Mouse (Mus musculus) megakaryocyte, embryonic 14.5 days (primary cell): ENCODE measurements at regions not wholly inside any gene's neighbourhood (a gene's known extent, or its start where the extent isn't known, plus 50 kb on each side); places are given as distances from the start of the nearest gene placed in this dataset.

Experiments
- H3K27me3 ChIP-seq: replicated peaks from 2 replicates; pipeline ENCODE3; 2012; ENCODE audit warnings: inconsistent platforms
- H3K36me3 ChIP-seq: replicated peaks from 2 replicates; pipeline ENCODE3; 2012; ENCODE audit warnings: low read length, inconsistent platforms, mixed read lengths
- H3K4me1 ChIP-seq: 2 replicates; pipeline ENCODE4 v1.6.1; 2012; ENCODE audit warnings: inconsistent platforms
- H3K4me3 ChIP-seq: replicated peaks from 2 replicates; pipeline ENCODE3; 2012; ENCODE audit warnings: moderate library complexity, mild to moderate bottlenecking, inconsistent platforms
- H3K9me3 ChIP-seq: 2 replicates; pipeline ENCODE4 v1.6.1; 2012; ENCODE audit warnings: inconsistent platforms
- FLI1 ChIP-seq: IDR thresholded peaks from 2 replicates; pipeline ENCODE4 v1.6.1; 2012; ENCODE audit warnings: low read length, inconsistent platforms, mixed read lengths
- GATA1 ChIP-seq: IDR thresholded peaks from 3 replicates; pipeline ENCODE4 v1.6.1; 2012; ENCODE audit warnings: mixed read lengths, low read length, inconsistent platforms, borderline replicate concordance

DNA sequence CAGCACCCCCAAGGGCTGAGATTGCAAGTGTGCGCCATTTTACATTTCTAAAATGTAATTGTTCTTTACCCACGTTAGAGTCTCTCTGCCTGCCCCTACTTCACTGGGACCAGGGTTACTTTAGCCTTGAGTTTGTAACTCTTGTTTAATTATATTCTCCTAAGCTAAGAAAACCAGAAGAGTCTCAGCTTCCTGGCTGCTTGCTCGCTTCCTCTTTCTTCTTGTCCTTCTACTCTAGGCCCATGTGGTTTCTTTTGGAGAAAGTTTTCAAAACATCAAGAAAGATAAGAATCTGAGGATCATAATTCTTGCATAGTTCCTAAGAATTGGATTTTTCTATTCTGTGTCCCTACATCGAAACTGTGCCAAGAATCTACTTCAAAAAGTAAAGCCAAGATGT lies 228.6 kb downstream of the Tmsb4x start:
- TF ChIP-seq FLI1: no peak
- TF ChIP-seq GATA1: no peak

DNA sequence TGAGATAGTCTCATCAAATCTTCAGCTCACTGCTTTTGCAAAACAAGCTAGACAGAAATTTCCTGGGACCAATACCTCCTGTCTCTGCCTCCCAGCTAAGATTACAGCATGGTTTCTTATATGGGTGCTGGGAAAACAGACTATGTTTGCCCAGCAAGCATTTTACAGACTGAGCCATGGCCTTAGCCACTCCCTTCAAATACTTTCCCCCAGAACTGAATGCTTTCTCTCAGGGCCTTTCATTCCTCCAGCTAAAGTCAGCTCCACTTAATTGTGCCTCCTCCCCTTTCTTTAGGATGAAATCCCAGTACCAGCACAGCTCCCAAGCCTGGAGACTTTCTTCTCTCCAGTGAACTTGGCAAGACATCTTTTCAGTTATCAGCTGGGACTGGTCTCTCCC lies 232.1 kb downstream of the Tmsb4x start:
- H3K9me3 ChIP-seq: no peaks in the 10 kb centered on the region
- H3K4me3 ChIP-seq: no peak overlapping the region
- TF ChIP-seq FLI1 (no peak), GATA1 (no peak)
- no peaks in the 10 kb centered on the region for H3K27me3 ChIP-seq
- H3K4me1 ChIP-seq: peaks cover 9% of the 10 kb centered on the region; the same call in 1 of the 2 replicates
- H3K36me3 ChIP-seq: no peaks in the 10 kb centered on the region

More for the DNA sequence above, 228.6 kb downstream of the Tmsb4x start:
- Histone ChIP-seq H3K9me3 (no peaks in the 10 kb centered on the region), H3K4me1 (peaks cover 9% of the 10 kb centered on the region; the same call in 1 of the 2 replicates), H3K27me3 (no peaks in the 10 kb centered on the region), H3K36me3 (no peaks in the 10 kb centered on the region), H3K4me3 (no peak overlapping the region)

DNA sequence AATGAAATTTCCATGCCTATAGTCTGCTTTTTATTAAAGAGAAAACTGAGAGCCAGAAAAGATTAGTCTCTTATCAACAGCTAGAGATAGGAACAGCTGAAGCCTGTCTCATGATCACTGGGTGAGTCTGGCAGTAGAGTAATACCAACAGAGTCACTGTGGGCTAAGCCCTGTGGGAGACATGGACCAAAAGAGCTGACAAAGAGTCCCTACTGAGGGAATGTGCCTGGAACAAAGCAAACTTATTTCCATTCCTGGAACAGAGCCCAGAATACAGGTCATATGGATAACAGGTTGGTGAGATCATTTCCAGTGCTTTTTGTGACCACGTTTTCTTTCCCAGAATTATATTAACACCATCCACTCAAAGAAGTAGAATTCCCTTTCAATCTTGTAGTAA lies 237.4 kb downstream of the Tmsb4x start:
- Histone ChIP-seq H3K36me3 (no peaks in the 10 kb centered on the region), H3K4me3 (no peak overlapping the region), H3K9me3 (no peaks in the 10 kb centered on the region), H3K27me3 (no peaks in the 10 kb centered on the region), H3K4me1 (peaks cover 9% of the 10 kb centered on the region; the same call in 1 of the 2 replicates)
- TF ChIP-seq FLI1: no peak
- no peak for TF ChIP-seq GATA1

DNA sequence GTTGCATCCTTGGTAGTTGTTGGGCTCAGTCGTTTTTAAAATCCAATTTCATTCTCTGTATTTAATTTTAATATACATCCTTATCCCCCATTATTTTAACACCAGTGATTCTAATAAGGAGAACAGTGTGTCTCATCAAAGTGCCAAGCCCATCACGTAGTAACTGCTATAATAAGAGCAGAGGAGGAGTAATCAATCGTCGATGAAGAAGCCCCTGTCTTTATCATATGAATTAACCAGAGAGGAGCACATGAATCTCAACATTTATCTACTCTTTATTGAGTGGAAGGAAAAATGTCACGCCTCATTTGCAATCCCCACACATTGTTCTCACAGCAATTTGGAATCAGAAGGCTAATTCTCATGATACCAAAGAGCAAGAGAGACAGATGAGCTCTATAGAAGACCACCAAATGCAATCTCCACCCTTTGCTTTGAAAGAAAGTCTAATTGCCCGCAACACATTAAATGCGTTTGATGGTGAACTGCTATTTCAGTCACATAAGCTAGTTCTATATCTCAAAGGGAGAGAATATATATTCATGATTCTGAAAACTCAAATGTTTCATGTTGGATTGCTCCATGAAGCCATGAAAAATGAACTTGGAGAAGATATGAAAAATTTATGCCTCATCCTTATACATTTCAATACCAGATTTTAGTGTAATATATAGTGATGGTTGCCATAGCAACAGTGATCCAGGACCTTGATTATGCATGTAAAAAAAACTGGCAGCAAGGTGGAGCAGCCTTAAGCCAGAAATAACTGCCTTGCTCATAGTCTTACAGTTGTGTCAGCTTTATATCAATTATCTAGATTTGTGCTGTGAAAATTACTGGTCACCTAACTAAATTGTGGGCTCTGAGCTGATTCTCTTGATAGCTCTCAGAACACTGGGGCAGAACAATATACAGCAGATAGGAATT lies 244.2 kb downstream of the Tmsb4x start:
- Histone ChIP-seq H3K4me1 (peaks cover 7% of the 10 kb centered on the region; the same call in 1 of the 2 replicates), H3K27me3 (no peaks in the 10 kb centered on the region), H3K36me3 (no peaks in the 10 kb centered on the region), H3K4me3 (no peak overlapping the region), H3K9me3 (no peaks in the 10 kb centered on the region)
- TF ChIP-seq FLI1 (no peak), GATA1 (no peak)

DNA sequence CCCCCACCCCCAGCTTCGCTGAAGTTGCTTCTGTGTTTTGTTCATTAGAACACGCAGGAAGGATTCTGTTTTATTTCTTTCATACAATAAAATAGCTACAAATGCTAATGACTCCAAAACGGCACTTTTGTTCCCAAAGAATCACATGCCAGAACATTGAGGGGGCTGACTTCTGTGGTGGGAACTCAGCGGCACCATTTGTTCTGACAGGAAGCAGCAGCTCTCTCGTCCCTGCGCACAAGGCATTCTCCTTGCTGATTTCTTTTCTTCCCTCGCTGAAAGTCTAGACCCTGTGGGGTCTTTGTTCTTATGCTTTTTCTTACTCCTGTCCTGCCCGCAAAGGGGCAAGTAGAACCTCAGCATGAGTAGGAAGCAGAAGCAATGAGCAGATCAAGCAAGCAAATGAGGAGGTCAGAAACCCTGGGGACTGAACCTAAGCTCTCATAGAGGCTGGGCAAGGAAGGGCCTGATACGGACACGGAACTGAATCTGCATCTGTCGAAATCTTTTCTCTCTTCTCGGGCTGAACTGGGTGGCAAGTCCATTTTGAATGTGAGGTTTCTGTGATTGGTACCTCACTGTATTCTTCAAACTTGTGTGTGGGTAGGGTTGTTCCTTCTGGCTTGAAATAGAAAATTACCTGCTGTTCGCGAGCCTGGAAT lies 256.5 kb downstream of the Tmsb4x start:
- Histone ChIP-seq H3K36me3 (no peaks in the 10 kb centered on the region), H3K4me1 (no peaks in the 10 kb centered on the region), H3K27me3 (peaks cover 5% of the 10 kb centered on the region), H3K9me3 (no peaks in the 10 kb centered on the region; the same call in 1 of the 2 replicates), H3K4me3 (no peak overlapping the region)
- TF ChIP-seq GATA1 (no peak), FLI1 (no peak)

DNA sequence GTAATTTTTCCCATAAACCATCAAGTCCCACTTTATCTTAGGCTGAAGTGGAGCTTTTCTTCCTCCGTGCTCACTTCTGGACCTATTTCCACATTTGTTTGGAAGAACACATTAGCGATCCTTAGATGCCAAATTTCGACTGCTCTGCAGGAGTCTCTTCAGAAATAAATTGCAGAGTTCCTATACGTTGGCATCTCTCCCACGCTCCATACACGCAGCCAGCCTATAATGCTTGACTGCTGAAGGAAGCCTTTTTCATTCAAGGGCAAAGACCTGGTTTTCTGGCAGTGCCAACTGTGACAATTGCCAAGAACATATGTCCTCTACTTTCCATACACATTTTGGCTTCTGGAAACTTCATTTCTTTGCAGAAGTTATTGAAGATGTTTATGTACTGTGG lies 258.1 kb downstream of the Tmsb4x start:
- TF ChIP-seq FLI1 (no peak), GATA1 (no peak)
- H3K4me3 ChIP-seq: no peak overlapping the region

DNA sequence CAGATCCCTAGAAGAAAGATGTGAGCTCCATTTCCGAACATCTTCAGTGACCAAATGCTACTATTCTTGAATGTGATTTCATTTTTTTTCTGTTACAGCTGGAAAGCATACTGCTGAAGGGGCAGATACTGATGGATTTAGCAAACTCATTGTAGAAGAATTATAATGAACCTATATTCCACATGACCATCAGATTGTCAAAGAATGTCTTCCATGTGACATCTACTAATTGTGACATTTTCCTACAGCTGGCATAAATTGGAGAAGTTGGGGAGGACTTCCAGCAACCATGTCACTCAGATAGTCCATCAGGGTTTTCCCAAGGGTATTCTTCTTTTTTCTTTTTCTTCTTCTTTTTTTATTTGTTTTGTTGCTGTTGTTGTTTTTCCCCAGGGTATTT lies 263.2 kb downstream of the Tmsb4x start:
- no peak for TF ChIP-seq FLI1
- no peak for TF ChIP-seq GATA1
- no peaks in the 10 kb centered on the region for H3K36me3 ChIP-seq
- H3K9me3 ChIP-seq: no peaks in the 10 kb centered on the region
- no peaks in the 10 kb centered on the region for H3K27me3 ChIP-seq
- H3K4me3 ChIP-seq: no peak overlapping the region
- peaks cover 13% of the 10 kb centered on the region for H3K4me1 ChIP-seq

More for the DNA sequence above, 258.1 kb downstream of the Tmsb4x start:
- no peaks in the 10 kb centered on the region; the same call in 1 of the 2 replicates for H3K9me3 ChIP-seq
- no peaks in the 10 kb centered on the region; the same call in 1 of the 2 replicates for H3K4me1 ChIP-seq
- H3K27me3 ChIP-seq: peaks cover 4% of the 10 kb centered on the region
- H3K36me3 ChIP-seq: no peaks in the 10 kb centered on the region

DNA sequence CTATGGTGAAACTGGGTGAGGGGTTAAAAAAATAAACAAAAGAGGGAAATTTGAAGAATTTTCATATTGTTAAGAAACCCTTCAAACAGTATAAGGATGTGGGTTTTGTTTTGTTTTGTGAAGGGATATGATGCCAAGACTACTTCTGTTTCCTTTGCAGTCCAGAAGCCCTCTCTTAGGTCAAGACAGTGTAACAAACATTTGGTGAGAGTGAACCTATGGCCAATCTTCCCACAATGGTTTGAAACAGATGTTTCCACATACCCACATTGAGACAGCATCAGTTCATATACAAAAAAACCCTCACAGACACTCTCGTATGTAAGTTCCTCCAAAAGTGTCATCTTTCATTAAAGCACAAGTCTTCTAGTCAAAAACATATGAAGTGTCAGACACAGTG lies 263.6 kb downstream of the Tmsb4x start:
- Histone ChIP-seq H3K4me3 (no peak overlapping the region), H3K4me1 (peaks cover 13% of the 10 kb centered on the region), H3K36me3 (no peaks in the 10 kb centered on the region), H3K9me3 (no peaks in the 10 kb centered on the region), H3K27me3 (no peaks in the 10 kb centered on the region)
- TF ChIP-seq FLI1 (no peak), GATA1 (no peak)

DNA sequence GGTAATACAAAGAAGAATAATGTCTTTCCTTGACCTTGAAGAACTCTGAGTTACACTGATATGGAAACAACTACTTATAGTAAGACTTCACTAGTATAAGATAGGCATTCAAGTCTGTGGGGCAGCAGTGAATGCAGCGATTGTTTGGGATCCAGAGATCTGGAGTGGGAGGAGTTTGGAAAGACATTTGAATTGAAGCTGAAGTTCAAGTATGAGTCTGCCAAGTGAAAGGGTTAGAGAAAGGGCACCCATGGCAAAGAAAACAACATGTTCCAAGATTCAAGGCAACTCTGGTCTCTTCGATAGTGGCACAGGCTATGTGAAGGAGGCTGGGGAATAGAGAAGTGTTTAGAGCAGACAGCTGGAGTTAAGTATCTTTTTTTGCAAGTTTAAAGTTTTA lies 275.3 kb downstream of the Tmsb4x start:
- H3K4me1 ChIP-seq: peaks cover 35% of the 10 kb centered on the region
- peaks cover 3% of the 10 kb centered on the region for H3K27me3 ChIP-seq
- TF ChIP-seq GATA1 (no peak), FLI1 (no peak)
- no peak overlapping the region for H3K4me3 ChIP-seq
- no peaks in the 10 kb centered on the region for H3K36me3 ChIP-seq
- no peaks in the 10 kb centered on the region for H3K9me3 ChIP-seq

DNA sequence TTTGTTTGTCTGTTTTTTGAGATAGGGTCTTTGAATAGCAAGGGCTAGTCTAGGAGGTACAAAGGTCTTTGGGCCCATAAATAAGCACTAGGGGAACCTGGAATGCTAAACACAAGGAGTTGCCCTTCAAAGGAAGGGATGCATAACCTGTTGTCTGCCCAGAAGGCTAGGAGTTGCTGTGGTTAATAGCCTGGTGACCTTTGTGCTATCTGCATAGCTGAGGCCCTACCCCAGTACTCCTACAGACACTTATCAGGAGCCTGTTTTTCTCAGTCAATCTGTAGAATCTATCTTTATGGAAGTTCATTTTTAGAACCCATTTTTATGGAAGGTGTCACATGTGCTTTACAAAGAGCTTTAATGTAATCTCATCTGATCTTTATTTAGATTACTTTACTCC lies 276.6 kb downstream of the Tmsb4x start:
- TF ChIP-seq GATA1 (no peak), FLI1 (no peak)
- peaks cover 3% of the 10 kb centered on the region for H3K27me3 ChIP-seq
- no peaks in the 10 kb centered on the region for H3K36me3 ChIP-seq
- H3K9me3 ChIP-seq: no peaks in the 10 kb centered on the region
- H3K4me1 ChIP-seq: peaks cover 35% of the 10 kb centered on the region
- H3K4me3 ChIP-seq: no peak overlapping the region
